Mouse (Mus musculus) liver, embryonic 14.5 days (tissue): ENCODE data around the gene Cacna1s. TPM values are rescaled to one million over a fixed set of nuclear protein-coding genes. Genes with fewer than 3 reads are reported as not detected.
A peak's percentile ranks its signal among the peaks of the same experiment; 100 is the strongest.

Source experiments
- ATAC-seq: fragments of 200-750 bp; cut with Nextera tagmentation; 2 replicates; pipeline ENCODE4 v1.8.0; 2017; ENCODE audit warnings: moderate number of reproducible peaks, mild to moderate bottlenecking, moderate library complexity; ENCODE audit not compliant: insufficient read depth
- DNase-seq, 3 experiments: peaks; one replicate each; pipeline ENCODE4 v3.0.0-alpha.2; 2012 to 2013; ENCODE audit warnings: low read depth in 3 of 3, low spot score in 3 of 3
- H3K27ac ChIP-seq: fragments of 300-500 bp; sonication (generic); 2 replicates; pipeline ENCODE4 v1.5.1; 2014; ENCODE audit warnings: moderate library complexity, mild to moderate bottlenecking, control low read depth, inconsistent platforms
- H3K27me3 ChIP-seq: fragments of 300-500 bp; sonication (generic); 2 replicates; pipeline ENCODE4 v1.6.1; 2014; ENCODE audit warnings: mild to moderate bottlenecking, low read length, moderate library complexity; ENCODE audit not compliant: control insufficient read depth, insufficient read depth
- H3K36me3 ChIP-seq: fragments of 300-500 bp; sonication (generic); replicated peaks from 2 replicates; pipeline ENCODE4 v1.6.1; 2014; ENCODE audit warnings: low read depth; ENCODE audit not compliant: control insufficient read depth, insufficient read depth
- H3K4me1 ChIP-seq, 2 experiments: fragments of 200-500 bp in 1 of 2; fragments of 300-500 bp in 1 of 2; sonication (generic) in 1 of 2; replicated peaks; 2 replicates each; pipeline ENCODE4 v1.6.1; 2012 to 2014; ENCODE audit warnings: antibody characterized with exemption in 1 of 2, inconsistent platforms in 1 of 2, low read length in 1 of 2; ENCODE audit not compliant: control insufficient read depth in 2 of 2, insufficient read depth in 2 of 2
- H3K4me2 ChIP-seq: fragments of 300-500 bp; sonication (generic); 2 replicates; pipeline ENCODE4 v1.6.1; 2014; ENCODE audit warnings: low read depth, mild to moderate bottlenecking, control low read depth, moderate library complexity
- H3K4me3 ChIP-seq, 2 experiments: fragments of 200-500 bp in 1 of 2; fragments of 300-500 bp in 1 of 2; sonication (generic) in 1 of 2; 2 replicates each; pipeline ENCODE4 v1.5.1; 2012 to 2014; ENCODE audit warnings: low read depth in 2 of 2, low read length in 2 of 2, mild to moderate bottlenecking in 2 of 2, control low read depth in 1 of 2, inconsistent platforms in 1 of 2, moderate library complexity in 1 of 2; ENCODE audit not compliant: insufficient read depth in 1 of 2
- H3K9ac ChIP-seq: fragments of 300-500 bp; sonication (generic); replicated peaks from 2 replicates; pipeline ENCODE4 v1.6.1; 2014; ENCODE audit warnings: mild to moderate bottlenecking, control low read depth, moderate library complexity
- H3K9me3 ChIP-seq: fragments of 300-500 bp; sonication (generic); 2 replicates; pipeline ENCODE4 v1.6.1; 2016; ENCODE audit warnings: low read length, mixed read lengths; ENCODE audit not compliant: control insufficient read depth
- CTCF ChIP-seq: IDR thresholded peaks from 2 replicates; pipeline ENCODE4 v1.5.1; 2016; ENCODE audit warnings: antibody characterized with exemption, low read depth, control low read depth
- EP300 ChIP-seq: IDR thresholded peaks from 2 replicates; pipeline ENCODE4 v1.6.1; 2016; ENCODE audit warnings: antibody characterized with exemption, low read depth
- WGBS: fragments of 180-500 bp; shearing (Covaris S2); extraction: QIAGEN DNeasy Blood & Tissue Kit; methylation state at CpG from one replicate; pipeline ENCODE4 v1.1.7; 2014; ENCODE audit not compliant: insufficient replicate concordance; 5-methylcytosine and 5-hydroxymethylcytosine counted together
- polyA plus RNA-seq, 2 experiments: library from polyadenylated mRNA; depleted of rRNA in 1 of 2; stranded (reverse) in 1 of 2; unstranded in 1 of 2; fragments of >200 nt; fragmentation: Nextera tagmentation in 1 of 2; extraction: Ambion mirVana in 1 of 2; gene quantifications; 2 replicates each; pipeline versions ENCODE4 v1.2.1 to v1.2.3; 2012 to 2014

Cacna1s gene
- polyA plus RNA-seq, 2 experiments = not detected

GRCm38 (mm10) chr1:136118875-136119274, 66.3 kb downstream of the Cacna1s start:
- H3K9ac ChIP-seq = no peak overlapping the region
- 48% methylated on average over 8 of the region's 8 CpGs for WGBS
- DNase-seq = no peak

GRCm38 (mm10) chr1:136119571-136120262, 67.2 kb downstream of the Cacna1s start:
- Histone ChIP-seq H3K27me3 (no peaks in the 10 kb centered on the region), H3K4me2 (no peak overlapping the region), H3K9ac (no peak overlapping the region), H3K36me3 (no peaks in the 10 kb centered on the region), H3K4me3 (no peak overlapping the region), H3K27ac (no peak overlapping the region), H3K9me3 (no peaks in the 10 kb centered on the region), H3K4me1 (peaks cover 0 to 9% of the 10 kb centered on the region in 2 experiments; a peak in 3 of 4 replicates)
- 66% methylated on average over 7 of the region's 7 CpGs for WGBS
- no peak for TF ChIP-seq EP300
- TF ChIP-seq CTCF = no peak
- DNase-seq (no peak), ATAC-seq (no peak)

More at GRCm38 (mm10) chr1:136118875-136119274, 66.3 kb downstream of the Cacna1s start:
- H3K27ac ChIP-seq = no peak overlapping the region
- no peak overlapping the region for H3K4me3 ChIP-seq
- peaks cover 0 to 9% of the 10 kb centered on the region in 2 experiments; a peak in 3 of 4 replicates for H3K4me1 ChIP-seq
- H3K9me3 ChIP-seq = no peaks in the 10 kb centered on the region
- ATAC-seq = no peak
- no peaks in the 10 kb centered on the region for H3K27me3 ChIP-seq
- H3K36me3 ChIP-seq = no peaks in the 10 kb centered on the region
- no peak overlapping the region for H3K4me2 ChIP-seq
- TF ChIP-seq CTCF = no peak
- no peak for TF ChIP-seq EP300

- TF ChIP-seq EP300 (no peak), CTCF (no peak)
- DNase-seq (no peak), ATAC-seq (no peak; the same call in 1 of the 2 replicates)
- Histone ChIP-seq H3K9ac (no peak overlapping the region), H3K4me1 (peaks cover 0 to 9% of the 10 kb centered on the region in 2 experiments; a peak in 3 of 4 replicates), H3K9me3 (no peaks in the 10 kb centered on the region), H3K27ac (no peak overlapping the region), H3K36me3 (no peaks in the 10 kb centered on the region), H3K4me2 (no peak overlapping the region), H3K4me3 (no peak overlapping the region), H3K27me3 (no peaks in the 10 kb centered on the region)
- 3% methylated on average over 1 of the region's 1 CpGs for WGBS
Observed at GRCm38 (mm10) chr1:136120263-136120603, 67.7 kb downstream of the Cacna1s start.

GRCm38 (mm10) chr1:136120785-136121184, 68.2 kb downstream of the Cacna1s start:
- no peak overlapping the region for H3K27ac ChIP-seq
- no peak overlapping the region for H3K9ac ChIP-seq
- 36% methylated on average over 6 of the region's 6 CpGs for WGBS
- no peaks in the 10 kb centered on the region for H3K36me3 ChIP-seq
- peaks cover 0 to 9% of the 10 kb centered on the region in 2 experiments; a peak in 3 of 4 replicates for H3K4me1 ChIP-seq
- no peak for TF ChIP-seq CTCF
- TF ChIP-seq EP300 = no peak
- H3K4me3 ChIP-seq = no peak overlapping the region
- no peaks in the 10 kb centered on the region for H3K9me3 ChIP-seq
- no peaks in the 10 kb centered on the region for H3K27me3 ChIP-seq
- DNase-seq (no peak), ATAC-seq (peak; percentile 38; the same call in 1 of the 2 replicates)
- H3K4me2 ChIP-seq = no peak overlapping the region

GRCm38 (mm10) chr1:136122030-136122429, 69.5 kb downstream of the Cacna1s start:
- Histone ChIP-seq H3K4me1 (peaks cover 0 to 12% of the 10 kb centered on the region in 2 experiments; a peak in 3 of 4 replicates), H3K36me3 (no peaks in the 10 kb centered on the region), H3K27me3 (no peaks in the 10 kb centered on the region), H3K9ac (no peak overlapping the region), H3K4me3 (no peak overlapping the region), H3K9me3 (no peaks in the 10 kb centered on the region), H3K27ac (no peak overlapping the region), H3K4me2 (no peak overlapping the region)
- ATAC-seq (no peak), DNase-seq (no peak)
- 75% methylated on average over 8 of the region's 8 CpGs for WGBS
- no peak for TF ChIP-seq CTCF
- no peak for TF ChIP-seq EP300
